Mouse (Mus musculus) lung, embryonic 14.5 days (tissue): ENCODE data around the gene Kirrel3. TPM values are rescaled to one million over a fixed set of nuclear protein-coding genes. Genes with fewer than 3 reads are reported as not detected.

Experiments
- ATAC-seq: fragments of 200-750 bp; cut with Nextera tagmentation; 2 replicates; pipeline ENCODE4 v1.8.0; 2017; ENCODE audit warnings: mild to moderate bottlenecking, moderate TSS enrichment, moderate library complexity; ENCODE audit not compliant: insufficient read depth
- DNase-seq: peaks from one replicate; pipeline ENCODE4 v3.0.0-alpha.2; 2015
- H3K27ac ChIP-seq: fragments of 300-500 bp; sonication (generic); 2 replicates; pipeline ENCODE4 v1.5.1; 2014; ENCODE audit warnings: low read depth, mild to moderate bottlenecking, moderate library complexity
- H3K27me3 ChIP-seq: fragments of 300-500 bp; sonication (generic); 2 replicates; pipeline ENCODE4 v1.6.1; 2014; ENCODE audit warnings: low read length, control low read depth; ENCODE audit not compliant: insufficient read depth
- H3K36me3 ChIP-seq: fragments of 300-500 bp; sonication (generic); 2 replicates; pipeline ENCODE4 v1.6.1; 2014; ENCODE audit warnings: control low read depth; ENCODE audit not compliant: insufficient read depth
- H3K4me1 ChIP-seq: fragments of 300-500 bp; sonication (generic); 2 replicates; pipeline ENCODE4 v1.6.1; 2014; ENCODE audit warnings: antibody characterized with exemption, control low read depth; ENCODE audit not compliant: insufficient read depth
- H3K4me2 ChIP-seq: fragments of 300-500 bp; sonication (generic); 2 replicates; pipeline ENCODE4 v1.6.1; 2014; ENCODE audit warnings: mild to moderate bottlenecking
- H3K4me3 ChIP-seq: fragments of 300-500 bp; sonication (generic); 2 replicates; pipeline ENCODE4 v1.5.1; 2014; ENCODE audit warnings: low read depth, low read length
- H3K9ac ChIP-seq: fragments of 300-500 bp; sonication (generic); 2 replicates; pipeline ENCODE4 v1.6.1; 2014
- H3K9me3 ChIP-seq: fragments of 300-500 bp; sonication (generic); 2 replicates; pipeline ENCODE4 v1.6.1; 2016; ENCODE audit warnings: low read depth, low read length, control low read depth
- CTCF ChIP-seq: IDR thresholded peaks from 2 replicates; pipeline ENCODE4 v1.5.1; 2016; ENCODE audit warnings: antibody characterized with exemption, low read depth
- WGBS: fragments of 180-500 bp; shearing (Covaris S2); extraction: QIAGEN DNeasy Blood & Tissue Kit; methylation state at CpG from one replicate; pipeline ENCODE4 v1.1.7; 2014; 5-methylcytosine and 5-hydroxymethylcytosine counted together
- polyA plus RNA-seq: library from polyadenylated mRNA; unstranded; fragments of >200 nt; fragmentation: Nextera tagmentation; extraction: Ambion mirVana; gene quantifications from 2 replicates; pipeline ENCODE4 v1.2.1, GENCODE M21; 2014

Gene Kirrel3
- polyA plus RNA-seq, 1 experiment from 2014 or later = 1.4 TPM

- no peak overlapping the region for H3K4me2 ChIP-seq
- no peak for TF ChIP-seq CTCF
- H3K4me3 ChIP-seq = no peak overlapping the region
- H3K27me3 ChIP-seq = no peaks in the 10 kb centered on the region
- H3K27ac ChIP-seq = no peak overlapping the region
- no peaks in the 10 kb centered on the region for H3K9me3 ChIP-seq
- DNase-seq = no peak
- no peaks in the 10 kb centered on the region for H3K36me3 ChIP-seq
- no peaks in the 10 kb centered on the region for H3K4me1 ChIP-seq
- WGBS = 79% methylated on average over 6 of the region's 6 CpGs
- H3K9ac ChIP-seq = no peak overlapping the region
- no peak for ATAC-seq
These were observed 93.5 kb downstream of the Kirrel3 start for GRCm38 (mm10) chr9:34579174-34579573.

- H3K4me1 ChIP-seq = no peaks in the 10 kb centered on the region
- no peak for DNase-seq
- H3K9me3 ChIP-seq = no peaks in the 10 kb centered on the region
- no peak overlapping the region for H3K4me2 ChIP-seq
- no peaks in the 10 kb centered on the region for H3K27me3 ChIP-seq
- no peaks in the 10 kb centered on the region for H3K36me3 ChIP-seq
- no peak overlapping the region for H3K27ac ChIP-seq
- no peak overlapping the region for H3K9ac ChIP-seq
- no peak for TF ChIP-seq CTCF
- no peak overlapping the region for H3K4me3 ChIP-seq
- 90% methylated on average over 1 of the region's 1 CpGs for WGBS
- no peak for ATAC-seq
These were observed 94.4 kb downstream of the Kirrel3 start for GRCm38 (mm10) chr9:34580059-34580458.

- H3K4me2 ChIP-seq = no peak overlapping the region
- no peaks in the 10 kb centered on the region for H3K36me3 ChIP-seq
- no peak overlapping the region for H3K9ac ChIP-seq
- TF ChIP-seq CTCF = no peak
- H3K4me1 ChIP-seq = no peaks in the 10 kb centered on the region
- H3K9me3 ChIP-seq = no peaks in the 10 kb centered on the region
- H3K27me3 ChIP-seq = no peaks in the 10 kb centered on the region
- DNase-seq (no peak), ATAC-seq (no peak)
- no peak overlapping the region for H3K27ac ChIP-seq
- WGBS = 72% methylated on average over 1 of the region's 1 CpGs
- no peak overlapping the region for H3K4me3 ChIP-seq
These were observed 96.8 kb downstream of the Kirrel3 start for GRCm38 (mm10) chr9:34582496-34582895.

- Histone ChIP-seq H3K4me3 (no peak overlapping the region), H3K4me2 (no peak overlapping the region), H3K4me1 (no peaks in the 10 kb centered on the region), H3K27me3 (no peaks in the 10 kb centered on the region), H3K9ac (no peak overlapping the region), H3K9me3 (no peaks in the 10 kb centered on the region), H3K27ac (no peak overlapping the region), H3K36me3 (no peaks in the 10 kb centered on the region)
- no peak for TF ChIP-seq CTCF
- no peak for DNase-seq
- ATAC-seq = no peak
- WGBS = 26% methylated on average over 2 of the region's 2 CpGs
These were observed 99.8 kb downstream of the Kirrel3 start for GRCm38 (mm10) chr9:34585487-34585886.

GRCm38 (mm10) chr9:34586080-34586479, 100.4 kb downstream of the Kirrel3 start:
- 45% methylated on average over 2 of the region's 2 CpGs for WGBS
- ATAC-seq (no peak), DNase-seq (no peak)
- H3K9ac ChIP-seq = no peak overlapping the region
- H3K4me3 ChIP-seq = no peak overlapping the region
- H3K27me3 ChIP-seq = no peaks in the 10 kb centered on the region
- TF ChIP-seq CTCF = no peak
- no peaks in the 10 kb centered on the region for H3K9me3 ChIP-seq
- H3K4me2 ChIP-seq = no peak overlapping the region
- H3K36me3 ChIP-seq = no peaks in the 10 kb centered on the region
- H3K27ac ChIP-seq = no peak overlapping the region
- no peaks in the 10 kb centered on the region for H3K4me1 ChIP-seq

GRCm38 (mm10) chr9:34589799-34590198, 104.1 kb downstream of the Kirrel3 start:
- ATAC-seq = no peak
- H3K36me3 ChIP-seq = no peaks in the 10 kb centered on the region
- no peak overlapping the region for H3K4me2 ChIP-seq
- no peak overlapping the region for H3K9ac ChIP-seq
- WGBS = 78% methylated on average over 1 of the region's 1 CpGs
- no peaks in the 10 kb centered on the region for H3K9me3 ChIP-seq
- DNase-seq = no peak
- TF ChIP-seq CTCF = no peak
- H3K4me3 ChIP-seq = no peak overlapping the region
- no peaks in the 10 kb centered on the region for H3K27me3 ChIP-seq
- H3K4me1 ChIP-seq = no peaks in the 10 kb centered on the region
- no peak overlapping the region for H3K27ac ChIP-seq

- Histone ChIP-seq H3K9me3 (no peaks in the 10 kb centered on the region), H3K4me2 (no peak overlapping the region), H3K27me3 (no peaks in the 10 kb centered on the region), H3K4me1 (no peaks in the 10 kb centered on the region), H3K4me3 (no peak overlapping the region), H3K36me3 (no peaks in the 10 kb centered on the region), H3K9ac (no peak overlapping the region), H3K27ac (no peak overlapping the region)
- ATAC-seq (no peak), DNase-seq (no peak)
- WGBS = 47% methylated on average over 3 of the region's 3 CpGs
- no peak for TF ChIP-seq CTCF
These were observed 106.4 kb downstream of the Kirrel3 start for GRCm38 (mm10) chr9:34592073-34592610.

GRCm38 (mm10) chr9:34593889-34594288, 108.2 kb downstream of the Kirrel3 start:
- H3K27ac ChIP-seq = no peak overlapping the region
- TF ChIP-seq CTCF = no peak
- H3K4me2 ChIP-seq = no peak overlapping the region
- no peaks in the 10 kb centered on the region for H3K4me1 ChIP-seq
- no peak overlapping the region for H3K4me3 ChIP-seq
- ATAC-seq = 0 out of 2 replicates have a peak, but pooled peaks have one; percentile 31
- 31% methylated on average over 4 of the region's 4 CpGs for WGBS
- H3K9me3 ChIP-seq = no peaks in the 10 kb centered on the region
- no peak overlapping the region for H3K9ac ChIP-seq
- H3K36me3 ChIP-seq = no peaks in the 10 kb centered on the region
- H3K27me3 ChIP-seq = no peaks in the 10 kb centered on the region
- DNase-seq = no peak
